Mouse (Mus musculus) spleen, postnatal 36 days (tissue): ENCODE data around the gene Pcgf3.
A peak's percentile ranks its signal among the peaks of the same experiment; 100 is the strongest.
"Not testable (repeated sequence)": the region's sequence is repeated elsewhere in the genome, so short reads cannot be mapped to it uniquely, and the experiment has no call there.

Source experiments
- DNase-seq, 2 experiments: peaks; one replicate each; pipeline ENCODE4 v3.0.0; 2022; ENCODE audit warnings: low spot score in 2 of 2, mixed read lengths in 1 of 2

Gene Pcgf3

DNA sequence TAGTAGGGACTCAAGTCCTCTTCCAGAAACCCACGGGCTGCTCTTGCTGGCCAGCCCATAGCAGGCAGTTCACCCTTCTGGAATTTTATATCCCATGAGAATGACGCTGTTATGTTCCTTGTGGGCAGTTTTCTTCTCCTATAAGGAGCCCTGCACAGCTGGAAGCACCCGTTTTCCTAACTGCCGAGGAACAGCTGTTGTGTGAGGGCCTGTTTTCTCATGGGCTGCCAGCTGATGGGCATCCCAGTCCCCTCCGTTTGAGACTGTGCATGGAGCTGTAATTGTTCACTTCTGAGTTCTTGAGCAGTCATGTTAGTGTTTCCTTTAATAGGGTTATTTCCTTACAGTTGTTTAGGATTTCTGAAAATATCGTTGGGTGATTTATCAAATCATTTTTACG is 8.6 kb downstream of the Pcgf3 start:
- DNase-seq, result no peak

DNA sequence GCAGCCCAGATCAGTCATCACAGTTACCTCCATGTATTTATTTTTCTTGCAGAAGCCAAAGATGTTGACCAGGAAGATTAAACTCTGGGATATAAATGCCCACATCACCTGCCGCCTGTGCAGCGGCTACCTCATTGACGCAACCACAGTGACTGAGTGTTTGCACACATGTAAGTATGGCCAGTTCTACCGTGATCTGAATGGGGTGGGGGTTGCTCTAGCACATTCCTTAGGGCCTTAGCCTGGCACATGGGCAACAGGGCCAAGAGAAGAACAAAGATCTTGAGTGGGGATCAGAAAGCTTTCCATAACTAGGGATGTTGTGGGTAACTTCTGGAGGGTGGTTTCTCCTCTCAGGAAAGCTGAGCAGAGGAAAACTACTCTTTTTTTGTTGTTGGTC is 12.7 kb downstream of the Pcgf3 start:
- no peak for DNase-seq

DNA sequence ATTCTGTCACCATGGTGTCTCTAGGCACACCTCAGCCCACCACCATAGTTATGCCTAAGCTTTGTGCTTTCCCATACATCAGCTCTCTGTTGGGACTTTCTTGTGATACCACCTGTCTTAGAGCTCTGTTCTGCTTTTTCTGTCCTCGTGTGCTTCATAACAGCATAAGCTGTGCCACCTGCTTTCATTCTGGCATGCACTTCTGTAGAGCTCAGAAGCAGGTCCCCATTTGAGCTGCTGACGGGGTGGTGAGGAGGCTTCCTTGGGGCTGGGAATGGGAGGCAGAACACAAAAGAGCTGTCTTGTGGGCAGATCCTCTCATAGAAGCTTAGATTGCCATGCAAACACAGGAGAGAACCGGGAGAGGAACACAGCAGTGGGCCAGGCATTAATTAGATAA is 14.9 kb downstream of the Pcgf3 start:
- no peak for DNase-seq

DNA sequence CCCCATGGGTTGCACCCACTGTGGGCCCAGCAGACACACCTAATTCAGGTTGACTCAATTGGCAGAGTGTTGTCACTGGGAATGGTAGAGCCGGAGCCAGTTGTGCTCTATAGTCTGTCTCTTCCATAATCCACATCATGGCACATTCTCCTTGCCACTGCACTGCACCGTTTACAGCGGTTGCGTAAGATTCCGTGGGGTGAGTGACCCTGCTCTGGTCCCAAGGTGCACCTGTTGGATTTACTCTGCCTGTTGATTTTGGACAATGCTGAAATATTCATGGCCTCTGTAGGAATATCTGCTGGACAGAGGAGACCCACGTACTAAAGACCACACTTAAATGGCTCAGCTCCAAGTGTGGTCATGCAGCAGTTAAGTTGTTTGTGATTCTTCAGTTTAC is 22.0 kb downstream of the Pcgf3 start:
- DNase-seq, result no peak

DNA sequence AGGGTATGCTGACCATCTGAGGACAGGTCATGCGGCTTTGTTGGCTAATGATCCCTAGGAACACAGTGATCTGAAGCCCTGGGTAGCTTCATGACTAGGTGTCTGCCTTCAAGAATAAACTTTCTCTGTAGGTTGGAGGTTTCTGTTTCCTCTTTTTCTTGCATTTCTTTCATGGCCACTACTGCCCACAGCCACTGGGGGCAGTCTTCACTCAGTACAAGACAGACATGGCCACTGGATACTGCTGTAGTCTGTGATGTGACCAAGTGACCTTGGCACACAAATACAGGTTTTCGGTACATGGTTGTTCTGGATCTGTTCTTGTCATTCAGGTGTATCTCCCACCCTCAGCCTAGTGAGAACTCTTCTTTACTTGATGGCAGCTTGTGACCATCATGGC is 24.2 kb downstream of the Pcgf3 start:
- DNase-seq, result peak; percentile 27 to 45

DNA sequence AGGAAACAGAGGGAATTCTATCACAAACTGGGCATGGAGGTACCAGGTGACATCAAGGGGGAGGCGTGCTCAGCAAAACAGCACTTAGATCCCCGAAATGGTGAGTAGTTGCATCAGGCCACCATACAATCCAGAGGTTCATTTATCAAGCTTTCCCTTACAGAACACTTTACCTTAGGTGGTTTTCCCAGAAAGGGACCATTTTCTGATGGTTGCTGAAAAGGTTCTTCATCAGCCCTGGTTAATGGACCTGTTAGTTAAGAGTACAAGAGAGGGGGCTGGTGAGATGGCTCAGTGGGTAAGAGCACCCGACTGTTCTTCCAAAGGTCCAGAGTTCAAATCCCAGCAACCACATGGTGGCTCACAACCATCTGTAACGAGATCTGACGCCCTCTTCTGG is 25.1 kb downstream of the Pcgf3 start:
- not testable (repeated sequence) for DNase-seq

DNA sequence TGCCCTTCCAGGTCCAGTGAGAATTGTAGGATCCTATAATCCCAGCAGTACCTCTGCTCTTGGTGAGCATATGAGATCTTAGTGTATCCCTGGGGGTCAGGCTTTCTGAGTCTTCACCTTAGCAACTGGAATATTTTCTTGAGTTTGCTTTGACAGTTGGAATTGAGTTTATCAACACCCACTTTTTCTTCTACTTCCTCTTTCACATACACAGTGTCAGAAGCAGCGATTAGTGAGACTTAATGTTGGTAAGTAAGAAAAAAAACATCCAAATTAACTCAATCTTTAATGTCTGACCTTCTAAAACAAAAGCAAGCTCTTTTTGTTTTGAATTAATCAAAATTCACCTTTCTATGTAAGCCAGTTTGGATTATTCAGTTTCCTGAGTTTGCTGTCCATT is 40.5 kb downstream of the Pcgf3 start:
- DNase-seq, result no peak

DNA sequence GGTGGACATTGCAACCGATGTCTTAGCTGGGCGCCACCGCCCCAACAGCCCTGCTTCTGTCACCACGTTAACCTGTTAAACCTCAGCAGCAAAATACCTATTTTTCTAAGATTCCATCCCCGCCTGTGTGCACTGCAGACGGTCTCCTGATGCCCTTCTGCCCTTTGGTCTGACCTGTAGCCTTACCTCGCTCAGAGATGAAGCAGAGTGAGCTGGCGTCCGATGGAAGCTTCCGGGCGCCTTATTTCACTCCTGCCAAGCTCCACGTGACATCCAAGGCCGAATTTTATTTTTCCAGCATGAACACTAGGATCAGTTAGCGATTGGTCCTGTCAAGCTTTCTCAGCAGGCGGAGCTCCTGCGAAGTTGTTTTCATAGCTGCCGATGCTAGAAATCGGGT is 41.3 kb downstream of the Pcgf3 start:
- DNase-seq, result no peak

DNA sequence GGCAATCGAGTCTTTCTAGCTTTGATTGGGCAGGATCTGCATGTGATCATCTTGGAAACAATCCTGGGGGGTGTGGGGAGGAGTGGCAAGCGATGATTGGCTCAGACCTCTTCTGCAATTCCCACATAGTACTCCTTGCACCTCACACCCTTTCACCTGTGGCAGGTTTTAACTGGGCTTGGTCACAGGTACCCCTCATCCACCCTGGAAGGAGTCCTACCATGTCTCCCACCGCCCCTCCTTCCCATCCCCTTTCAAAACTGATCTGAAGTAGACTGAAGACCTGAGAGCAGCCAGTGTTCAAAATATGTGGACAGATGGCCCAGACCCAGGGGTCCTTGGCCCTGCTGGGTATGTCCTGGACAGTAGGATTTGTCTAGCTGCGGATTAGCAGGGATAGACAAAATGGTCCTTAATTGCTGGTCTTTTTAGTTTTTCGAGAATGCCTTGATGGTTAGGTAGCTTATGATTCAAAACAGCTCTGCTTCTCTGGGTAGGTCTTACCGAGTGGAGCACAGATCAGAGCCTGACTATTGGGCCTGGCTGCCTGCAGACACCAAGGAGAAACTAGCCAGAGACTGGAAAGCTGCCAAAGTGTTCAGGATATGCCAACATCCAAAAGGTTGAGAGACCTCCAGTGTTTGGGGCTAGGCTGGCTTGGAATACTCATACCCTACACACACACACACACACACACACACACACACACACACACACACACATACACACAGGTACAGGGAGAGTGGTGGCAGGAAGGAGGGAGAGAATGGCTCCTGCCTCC is 54.7 kb downstream of the Pcgf3 start:
- DNase-seq, result no peak

DNA sequence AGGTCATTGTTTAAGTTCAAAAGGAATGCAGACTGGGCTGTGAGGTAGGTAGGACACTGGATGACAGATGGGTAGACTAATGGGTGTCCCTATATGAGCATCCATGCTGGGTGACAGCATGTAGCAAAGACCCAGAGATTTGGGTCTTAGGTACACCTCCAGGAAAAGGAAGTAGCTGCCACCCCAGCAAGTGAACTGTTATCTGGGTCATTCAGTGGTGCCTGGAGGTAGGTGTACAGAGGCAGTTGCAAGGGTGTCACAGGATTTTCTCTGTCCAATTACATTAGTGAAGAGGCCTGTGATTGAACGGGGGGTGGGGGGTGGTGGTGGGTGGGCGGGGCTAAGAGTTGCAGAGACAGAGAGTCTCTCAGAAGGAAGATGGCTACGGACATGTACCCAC is 55.6 kb downstream of the Pcgf3 start:
- no peak for DNase-seq

DNA sequence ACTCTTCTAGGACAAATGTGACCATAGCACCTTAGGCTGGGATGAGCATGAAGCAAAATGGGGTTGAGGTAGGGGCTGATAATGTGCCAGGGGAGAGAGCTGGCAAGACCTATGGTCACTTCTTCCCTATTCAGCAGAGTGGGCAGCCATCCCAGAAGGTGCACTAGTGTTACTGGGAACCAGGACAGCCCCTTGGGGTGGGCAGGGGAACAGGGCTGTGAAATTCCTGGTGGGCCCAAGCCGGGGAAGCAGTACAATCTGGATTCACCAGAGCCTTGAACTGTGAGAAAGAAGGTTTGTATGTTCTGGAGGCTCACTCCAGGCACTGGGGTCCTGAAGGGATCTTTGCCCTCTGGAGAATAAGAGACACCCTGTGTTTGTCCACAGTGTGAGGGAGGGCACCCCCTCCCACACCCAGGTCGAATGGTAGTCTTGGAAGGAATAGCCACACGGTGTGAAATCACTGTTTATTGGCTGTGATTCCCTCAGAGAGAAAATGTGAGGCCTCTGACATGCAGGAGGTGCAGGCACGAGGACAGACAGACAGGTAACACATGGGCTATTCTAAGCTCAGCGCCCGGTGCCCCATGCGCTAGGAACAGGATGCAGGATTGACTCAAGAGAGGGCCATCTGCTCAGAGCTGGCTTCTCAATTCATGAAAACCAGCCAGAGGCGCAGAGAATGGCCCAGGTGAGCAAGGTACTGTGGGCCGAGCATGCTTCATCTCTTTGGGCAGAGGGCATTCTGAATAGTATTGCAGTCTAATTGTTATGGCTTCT is 57.3 kb downstream of the Pcgf3 start:
- DNase-seq, result no peak

DNA sequence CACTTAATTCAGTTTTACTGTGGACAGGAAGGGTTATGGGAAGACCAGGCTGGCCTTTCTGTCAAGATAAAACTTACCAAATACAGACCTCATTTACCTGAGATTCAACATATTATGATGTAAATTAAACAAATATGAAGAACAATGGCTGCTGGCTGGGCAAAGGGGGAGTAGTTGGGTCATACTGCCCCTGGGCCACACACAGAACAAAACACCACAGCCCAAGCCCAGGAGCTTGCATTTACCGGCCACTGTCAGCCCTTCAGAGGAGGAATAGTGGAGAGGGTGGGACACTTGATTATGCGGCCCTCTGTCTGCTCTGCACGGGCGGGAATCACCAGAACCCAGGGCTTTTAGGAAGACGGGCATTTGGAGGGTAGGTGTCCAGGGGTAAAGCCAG is 57.9 kb downstream of the Pcgf3 start:
- no peak for DNase-seq

DNA sequence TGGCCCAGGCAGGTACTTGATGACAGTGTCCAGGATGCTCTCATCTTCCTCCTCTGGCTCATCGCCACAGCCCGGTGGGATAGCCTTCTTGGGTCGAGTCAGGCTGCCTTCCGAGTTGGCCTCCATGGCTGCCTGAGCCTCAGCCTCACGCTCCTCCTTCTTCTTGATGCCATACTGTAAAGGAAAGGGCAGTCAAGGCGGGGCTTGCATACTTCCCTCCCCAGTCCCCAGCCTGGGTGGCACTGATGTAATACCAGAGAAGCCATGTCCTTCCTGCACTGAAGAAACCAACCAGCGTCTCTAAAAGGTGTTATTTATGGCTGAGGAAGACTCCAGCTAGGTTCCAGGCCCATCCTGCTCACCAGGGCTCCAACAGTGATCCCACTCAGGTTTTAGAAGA is 59.1 kb downstream of the Pcgf3 start:
- DNase-seq, result no peak

DNA sequence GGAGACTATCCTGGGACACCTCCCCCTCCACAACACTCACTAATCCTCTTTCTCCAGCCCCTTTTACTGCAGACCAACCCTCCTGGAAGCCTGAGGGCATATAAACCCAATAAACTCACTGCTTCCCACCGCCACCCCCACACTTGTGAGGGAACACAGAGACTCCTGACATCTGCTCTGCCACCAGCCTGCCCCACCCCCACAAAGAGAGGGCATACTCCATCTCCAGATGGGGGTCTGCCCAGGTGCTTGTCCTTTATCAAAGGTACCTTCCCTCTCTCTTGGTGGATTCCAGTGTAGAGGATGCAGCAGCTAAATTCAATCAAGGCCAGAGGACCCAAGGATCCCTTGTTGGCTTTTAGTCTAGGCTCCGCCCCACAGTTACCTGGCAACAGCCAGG is 60.0 kb downstream of the Pcgf3 start:
- no peak for DNase-seq

DNA sequence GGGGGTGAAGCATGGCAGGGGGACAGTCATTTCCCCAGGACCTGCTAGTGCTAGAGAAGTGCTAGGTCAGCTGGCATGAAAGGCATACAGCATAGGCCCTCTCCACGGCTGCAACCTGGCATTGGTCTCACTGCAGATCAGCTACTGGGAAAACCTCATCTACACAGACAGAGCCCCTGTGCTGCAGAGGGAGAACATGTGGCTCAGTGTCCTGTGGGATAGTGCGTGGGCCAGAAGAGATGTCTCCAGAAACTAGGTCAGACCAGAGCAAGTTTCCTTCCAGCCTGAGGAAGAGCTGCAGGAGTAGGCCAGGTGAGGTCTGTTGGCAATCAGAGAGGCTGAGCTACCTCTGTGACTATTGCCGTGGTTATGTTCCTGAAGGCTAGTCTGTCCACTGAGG is 60.9 kb downstream of the Pcgf3 start:
- DNase-seq, result no peak

DNA sequence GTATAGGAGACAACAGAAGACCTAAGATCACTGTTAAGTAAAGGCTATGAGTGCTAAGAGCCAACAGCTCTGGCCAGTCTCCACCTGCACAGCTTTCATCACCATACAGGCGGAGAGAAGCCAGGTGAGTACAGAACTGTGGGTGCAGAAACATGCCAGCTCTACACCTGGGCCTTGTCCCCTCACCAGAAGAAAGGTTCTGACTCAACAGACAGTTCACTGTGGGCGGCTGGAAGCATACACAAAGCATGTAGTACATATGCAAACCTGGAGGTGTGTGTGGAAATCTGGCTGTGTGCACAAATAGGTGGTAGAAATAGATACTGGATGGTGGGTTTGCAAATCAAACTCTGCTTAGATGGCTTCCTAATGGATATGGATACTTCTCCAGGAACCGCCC is 61.6 kb downstream of the Pcgf3 start:
- no peak for DNase-seq

DNA sequence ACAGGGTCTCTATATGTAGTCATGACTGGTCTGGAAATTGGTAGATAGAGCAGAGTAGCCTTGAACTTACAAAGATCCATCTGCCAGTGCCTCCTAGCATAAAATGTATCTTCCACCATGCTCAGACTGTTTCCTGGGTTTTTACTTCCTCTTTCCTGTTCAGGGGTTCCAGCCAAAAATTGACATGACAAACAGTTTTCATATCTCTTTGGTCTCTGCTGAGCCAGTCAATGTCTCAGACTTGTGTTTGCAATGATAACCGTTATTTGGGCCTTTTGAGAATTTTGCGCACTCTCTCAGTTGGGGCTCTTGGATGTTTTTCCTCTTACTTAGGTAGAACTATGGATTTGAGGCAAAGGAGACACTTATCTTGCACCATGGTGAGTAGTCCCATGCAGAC is 73.2 kb downstream of the Pcgf3 start:
- DNase-seq, result no peak

DNA sequence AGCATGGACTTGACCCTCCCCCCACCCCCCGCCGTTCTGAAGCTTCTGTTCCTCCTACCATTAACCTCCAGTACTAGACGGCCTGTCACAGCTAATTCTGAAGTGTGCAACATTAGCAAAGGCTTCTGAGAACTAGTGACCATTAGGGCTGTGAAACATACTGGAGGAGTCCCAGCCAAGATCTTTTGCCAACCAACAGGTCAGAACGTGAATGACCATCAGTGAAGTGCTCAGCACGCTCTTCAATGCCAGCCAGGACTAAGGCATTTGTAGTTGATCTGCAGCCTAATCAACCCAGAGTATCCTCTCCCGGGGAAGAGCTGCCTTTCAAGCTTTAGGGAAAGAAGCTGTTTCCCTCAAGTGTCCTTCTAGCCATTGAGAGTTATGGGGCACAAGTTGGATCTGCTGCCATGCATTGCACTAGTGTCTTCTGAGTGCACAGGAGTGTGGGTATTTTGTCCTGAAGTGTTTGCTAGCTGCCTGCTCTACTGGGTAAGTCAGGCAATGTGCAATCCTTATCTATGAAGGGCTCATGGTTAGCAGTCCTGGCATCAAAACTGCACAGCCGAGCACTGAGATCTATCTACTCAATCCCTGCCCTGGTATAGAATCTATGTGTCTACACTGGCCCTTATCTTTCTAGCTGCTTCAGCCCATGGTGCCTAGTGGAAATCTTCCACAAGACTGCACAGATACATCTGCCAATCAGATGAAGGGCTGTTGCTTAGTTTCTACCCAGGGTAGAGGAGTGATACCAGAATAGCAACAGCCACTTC is 82.7 kb downstream of the Pcgf3 start:
- no peak for DNase-seq

DNA sequence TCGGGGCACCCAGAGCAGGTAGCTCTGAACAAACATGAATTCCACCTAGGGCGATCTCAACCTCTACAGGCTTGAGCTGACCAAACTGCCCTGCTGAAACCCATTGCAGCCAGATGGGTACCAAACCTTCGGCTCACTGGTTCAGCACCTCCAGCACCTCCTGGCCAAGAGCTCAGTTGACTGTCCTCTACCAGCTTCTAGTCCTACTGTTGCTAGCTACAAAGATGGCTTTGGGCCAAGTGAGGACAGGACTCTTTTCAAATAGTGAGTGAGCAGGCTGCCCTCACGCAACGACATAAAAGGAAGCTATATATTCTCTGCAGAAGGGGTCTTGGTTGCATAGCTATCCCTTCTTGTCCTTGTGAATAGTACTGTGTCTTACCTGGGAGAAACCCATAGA is 86.6 kb downstream of the Pcgf3 start:
- DNase-seq, result no peak

DNA sequence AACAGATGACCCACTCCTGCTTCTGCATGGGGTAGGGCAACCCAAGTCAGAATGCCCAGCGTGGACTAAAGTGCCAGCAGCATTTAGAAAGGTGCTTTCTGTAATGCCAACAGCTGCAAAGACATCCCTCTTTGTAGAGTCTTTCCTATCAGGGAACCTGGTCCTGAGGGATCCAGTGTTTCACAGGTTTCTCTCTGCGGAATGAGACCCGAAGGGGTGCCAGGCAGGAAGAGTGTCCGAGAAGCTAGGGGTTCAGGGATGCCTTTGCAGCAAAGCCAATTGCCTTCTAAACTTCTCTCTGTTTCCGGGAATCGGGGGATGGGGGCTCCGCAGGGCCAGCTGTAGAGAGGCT is 88.1 kb downstream of the Pcgf3 start:
- DNase-seq, result no peak

DNA sequence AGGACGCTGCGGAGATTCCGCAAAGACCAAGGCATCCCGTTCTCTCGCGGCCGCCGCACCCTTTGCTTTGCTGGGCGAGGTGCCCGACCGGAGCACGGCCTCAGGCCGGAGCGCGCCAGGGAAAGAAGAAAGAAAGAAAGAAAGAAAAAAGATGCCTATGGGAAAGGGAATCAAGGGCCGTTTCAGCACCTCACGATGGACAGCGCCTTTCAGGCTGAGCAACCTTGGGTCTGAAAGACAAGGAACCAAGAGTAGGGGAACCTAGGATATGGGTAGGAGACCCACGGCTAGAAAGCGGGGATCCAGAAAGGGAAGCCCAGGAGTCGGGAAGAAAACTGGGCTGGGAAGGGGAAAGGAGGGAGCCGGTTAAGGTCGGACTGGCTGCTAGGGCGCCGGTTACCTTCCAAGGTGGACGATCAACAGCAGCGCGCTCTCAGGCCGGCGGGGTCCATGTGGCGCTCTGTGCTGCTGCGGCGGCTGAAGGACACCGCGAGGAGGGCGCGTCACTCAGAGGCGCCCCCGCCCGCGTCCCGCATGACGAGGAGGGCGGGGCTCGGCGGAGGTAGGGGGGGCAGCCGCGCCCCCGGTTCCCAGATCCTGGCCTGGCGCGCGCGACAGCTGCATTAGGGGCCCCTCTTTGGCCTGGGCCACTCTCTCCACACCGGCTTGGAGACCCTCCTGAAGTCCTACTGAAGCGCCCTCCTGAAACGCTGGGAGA is 88.6 kb downstream of the Pcgf3 start, which contains the start of gene Cplx1:
Gene Cplx1 (minus strand): TSS at position 536 of the 718 bp plus-strand sequence.
- DNase-seq, result no peak

DNA sequence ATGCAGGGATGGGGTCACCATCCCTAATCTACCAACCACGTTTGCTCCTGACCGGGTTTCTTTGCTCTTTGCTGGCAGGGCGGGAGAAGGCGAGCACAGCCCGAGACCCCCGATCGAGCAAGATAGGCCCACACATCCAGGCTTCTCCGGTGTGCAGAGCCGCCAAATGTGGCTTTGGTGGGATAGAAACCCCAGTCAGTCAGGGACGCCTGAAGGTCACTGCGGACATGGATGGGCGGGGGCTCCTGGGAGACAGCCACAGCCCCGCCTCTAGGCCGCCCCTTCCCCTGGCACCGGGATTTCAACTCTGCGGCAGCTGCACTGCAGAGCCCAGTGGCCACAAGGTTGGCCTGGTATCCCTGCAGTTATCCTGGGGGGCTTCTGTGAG is 89.2 kb downstream of the Pcgf3 start:
- DNase-seq, result no peak
